Mouse (Mus musculus): ENCODE measurements around the gene Abca7. TPM values are rescaled to one million over a fixed set of nuclear protein-coding genes. Genes with fewer than 3 reads are reported as not detected.
A peak's percentile ranks its signal among the peaks of the same experiment; 100 is the strongest.
"Not testable (repeated sequence)": the region's sequence is repeated elsewhere in the genome, so short reads cannot be mapped to it uniquely, and the experiment has no call there.

The Abca7 gene
- polyA plus RNA-seq, 1 experiment from 2014 or later: 2.6 TPM

DNA sequence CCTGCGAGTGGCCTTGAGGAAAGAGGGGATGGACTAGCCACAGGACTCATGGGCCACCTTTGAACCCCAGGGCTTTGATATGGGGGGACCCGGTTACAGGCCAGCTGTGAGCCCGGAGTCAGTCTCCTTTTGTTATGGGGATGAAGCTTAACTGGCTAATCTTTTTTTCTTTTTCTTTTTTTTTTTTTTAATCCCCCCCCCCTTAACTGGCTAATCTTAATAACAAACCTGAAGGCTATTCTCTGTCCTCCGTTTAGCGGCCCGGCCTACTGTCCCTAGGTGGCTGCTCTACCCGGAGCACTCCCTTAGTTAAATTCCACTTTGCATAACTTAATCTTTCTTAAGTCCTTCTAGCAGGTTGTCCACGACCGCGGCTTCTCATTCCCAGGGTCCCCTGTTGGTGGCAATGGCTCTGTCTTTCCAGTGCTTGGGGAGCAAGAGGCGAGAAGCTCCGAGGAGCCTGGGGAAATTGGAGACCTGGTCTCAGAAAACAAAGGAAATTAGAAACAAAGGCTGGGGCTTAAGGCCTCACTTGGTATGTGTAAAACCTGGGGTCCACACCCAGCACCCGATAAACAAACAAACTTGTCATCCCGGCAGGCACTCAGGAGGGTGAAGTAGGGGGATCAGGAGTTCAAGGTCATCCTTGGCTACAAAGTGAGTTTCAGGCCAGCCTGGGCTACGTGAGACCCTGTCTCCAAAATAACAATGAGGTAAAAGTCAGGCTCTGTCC lies 54.8 kb downstream of the Abca7 start:
- WGBS: 24% methylated on average over 15 of the region's 15 CpGs
- no peak for ATAC-seq (ENCODE audit: insufficient number of reproducible peaks, insufficient read depth, low FRiP score, low TSS enrichment)
- Histone ChIP-seq H3K4me2 (replicated peaks) (no peak overlapping the region), H3K27me3 (no peaks in the 10 kb centered on the region), H3K9me3 (no peaks in the 10 kb centered on the region), H3K9ac (no peak overlapping the region), H3K4me1 (peaks cover 28% of the 10 kb centered on the region), H3K4me3 (no peak overlapping the region), H3K27ac (peak overlapping the region; percentile 55), H3K36me3 (peaks cover 6% of the 10 kb centered on the region; the same call in 1 of the 2 replicates)

GRCm38 (mm10) chr10:80051618-80052373 lies 55.5 kb downstream of the Abca7 start:
- H3K27ac ChIP-seq: peak overlapping the region; percentile 55; the same call in 1 of the 2 replicates
- no peak overlapping the region for H3K4me3 ChIP-seq
- no peaks in the 10 kb centered on the region for H3K9me3 ChIP-seq
- H3K36me3 ChIP-seq: peaks cover 12% of the 10 kb centered on the region
- H3K9ac ChIP-seq: no peak overlapping the region
- no peak overlapping the region for H3K4me2 ChIP-seq (replicated peaks)
- ATAC-seq (ENCODE audit: insufficient number of reproducible peaks, insufficient read depth, low FRiP score, low TSS enrichment): no peak
- no peaks in the 10 kb centered on the region for H3K27me3 ChIP-seq
- peaks cover 28% of the 10 kb centered on the region for H3K4me1 ChIP-seq
- WGBS: 27% methylated on average over 14 of the region's 14 CpGs

DNA sequence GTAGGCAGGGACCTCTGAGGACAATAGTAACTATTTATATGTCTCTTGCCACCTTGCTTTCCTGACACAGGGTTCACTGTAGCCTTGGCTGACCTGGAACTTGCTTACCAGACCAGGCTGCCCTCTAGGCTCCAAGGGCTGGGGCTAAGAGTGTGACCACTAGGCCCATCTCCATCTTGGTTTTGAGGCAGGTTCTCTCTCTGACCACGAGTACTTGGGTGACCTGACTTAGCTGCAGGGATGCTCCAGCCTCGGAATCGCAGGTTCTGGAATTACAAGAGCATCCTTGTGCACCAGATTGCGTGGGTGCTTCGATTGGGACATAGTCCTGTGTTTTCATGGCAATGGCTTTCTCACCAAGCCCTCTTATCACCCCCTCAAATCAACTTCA lies 56.1 kb downstream of the Abca7 start:
- H3K36me3 ChIP-seq: peaks cover 18% of the 10 kb centered on the region
- no peak for ATAC-seq (ENCODE audit: insufficient number of reproducible peaks, insufficient read depth, low FRiP score, low TSS enrichment)
- H3K4me3 ChIP-seq: no peak overlapping the region
- peak overlapping the region; percentile 55; the same call in 1 of the 2 replicates for H3K27ac ChIP-seq
- H3K4me1 ChIP-seq: peaks cover 28% of the 10 kb centered on the region
- no peaks in the 10 kb centered on the region for H3K9me3 ChIP-seq
- WGBS: 84% methylated on average over 5 of the region's 5 CpGs
- H3K9ac ChIP-seq: no peak overlapping the region
- no peaks in the 10 kb centered on the region for H3K27me3 ChIP-seq
- H3K4me2 ChIP-seq (replicated peaks): no peak overlapping the region

DNA sequence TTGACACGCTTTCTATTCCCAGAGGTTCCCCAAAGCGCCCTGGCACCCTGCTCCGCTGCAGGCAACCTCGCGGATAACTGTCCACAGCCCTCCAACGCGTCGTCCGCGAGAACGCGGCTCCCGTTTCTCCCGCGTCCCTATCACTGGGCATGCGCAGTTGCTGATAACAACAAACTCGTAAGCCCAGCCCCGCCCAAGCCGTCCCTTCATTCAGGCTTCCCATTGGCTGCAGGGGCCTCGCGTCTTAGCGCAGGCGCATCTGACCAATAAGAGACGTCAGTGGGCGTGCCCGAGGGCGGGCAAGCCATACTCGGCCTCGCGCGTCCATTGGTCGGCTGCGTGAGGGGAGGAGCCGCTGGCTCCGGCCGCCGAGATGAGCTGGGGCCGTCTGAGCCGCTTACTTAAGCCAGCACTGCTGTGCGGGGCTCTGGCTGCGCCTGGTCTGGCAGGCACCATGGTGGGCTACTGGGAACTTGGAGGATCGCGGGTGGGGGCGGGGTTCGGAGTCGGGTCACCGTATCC lies 57.0 kb downstream of the Abca7 start:
- under 1% methylated on average over 47 of the region's 47 CpGs for WGBS
- peak overlapping the region; percentile 92 for H3K9ac ChIP-seq
- no peaks in the 10 kb centered on the region for H3K27me3 ChIP-seq
- peaks cover 27% of the 10 kb centered on the region for H3K36me3 ChIP-seq
- H3K9me3 ChIP-seq: no peaks in the 10 kb centered on the region
- H3K4me2 ChIP-seq (replicated peaks): peak overlapping the region; percentile 81
- peak overlapping the region; percentile 74 for H3K4me3 ChIP-seq
- peak overlapping the region; percentile 97 for H3K27ac ChIP-seq
- peaks cover 22% of the 10 kb centered on the region for H3K4me1 ChIP-seq
- peak; percentile 97 for ATAC-seq (ENCODE audit: insufficient number of reproducible peaks, insufficient read depth, low FRiP score, low TSS enrichment)

GRCm38 (mm10) chr10:80053831-80054815 lies 57.8 kb downstream of the Abca7 start:
- Histone ChIP-seq H3K27me3 (no peaks in the 10 kb centered on the region), H3K4me2 (replicated peaks) (peak overlapping the region; percentile 81), H3K9me3 (no peaks in the 10 kb centered on the region), H3K27ac (peak overlapping the region; percentile 97), H3K9ac (peak overlapping the region; percentile 92), H3K4me1 (peaks cover 18% of the 10 kb centered on the region), H3K36me3 (peaks cover 33% of the 10 kb centered on the region), H3K4me3 (peak overlapping the region; percentile 74)
- WGBS: 2% methylated on average over 77 of the region's 77 CpGs
- ATAC-seq (ENCODE audit: insufficient number of reproducible peaks, insufficient read depth, low FRiP score, low TSS enrichment): peak; percentile 24

DNA sequence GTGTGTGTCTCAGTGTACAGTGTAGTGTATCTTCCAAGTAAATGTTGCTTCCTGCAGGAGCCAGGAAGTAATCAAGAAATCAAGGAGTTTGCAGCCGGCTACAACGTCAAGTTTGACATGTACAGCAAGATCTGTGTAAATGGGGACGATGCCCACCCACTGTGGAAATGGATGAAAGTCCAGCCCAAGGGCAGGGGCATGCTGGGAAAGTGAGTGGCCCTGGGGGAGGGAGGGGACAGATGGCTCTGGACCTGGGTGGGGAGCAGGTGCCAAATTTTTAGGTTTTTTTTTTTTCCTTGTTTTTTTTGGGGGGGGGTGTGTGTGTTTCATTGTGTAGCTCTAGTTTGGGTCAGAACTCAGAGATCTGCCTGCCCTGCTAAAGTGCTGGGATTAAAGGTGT lies 58.6 kb downstream of the Abca7 start:
- Histone ChIP-seq H3K36me3 (peaks cover 41% of the 10 kb centered on the region), H3K4me3 (peak overlapping the region; percentile 74), H3K9ac (peak overlapping the region; percentile 92), H3K4me2 (replicated peaks) (peak overlapping the region; percentile 81), H3K4me1 (peaks cover 18% of the 10 kb centered on the region)
- H3K27me3 ChIP-seq; H3K27ac ChIP-seq; ATAC-seq (ENCODE audit: insufficient number of reproducible peaks, insufficient read depth, low FRiP score, low TSS enrichment); H3K9me3 ChIP-seq: not testable (repeated sequence)
- 22% methylated on average over 3 of the region's 3 CpGs for WGBS

GRCm38 (mm10) chr10:80055364-80055763 lies 59.1 kb downstream of the Abca7 start:
- H3K9ac ChIP-seq: peak overlapping the region; percentile 1; the same call in 1 of the 2 replicates
- 76% methylated on average over 5 of the region's 5 CpGs for WGBS
- H3K4me2 ChIP-seq (replicated peaks): peak overlapping the region; percentile 81
- H3K27ac ChIP-seq: no peak overlapping the region
- ATAC-seq (ENCODE audit: insufficient number of reproducible peaks, insufficient read depth, low FRiP score, low TSS enrichment): no peak
- peak overlapping the region; percentile 17; the same call in 1 of the 2 replicates for H3K4me3 ChIP-seq
- no peaks in the 10 kb centered on the region for H3K9me3 ChIP-seq
- H3K27me3 ChIP-seq: no peaks in the 10 kb centered on the region
- H3K36me3 ChIP-seq: peaks cover 46% of the 10 kb centered on the region
- H3K4me1 ChIP-seq: peaks cover 18% of the 10 kb centered on the region

- 0 out of 2 replicates have a peak overlapping the region, but pooled peaks have one; percentile 1 for H3K9ac ChIP-seq
- no peak overlapping the region for H3K4me3 ChIP-seq
- H3K27me3 ChIP-seq: no peaks in the 10 kb centered on the region
- ATAC-seq (ENCODE audit: insufficient number of reproducible peaks, insufficient read depth, low FRiP score, low TSS enrichment): no peak
- WGBS: 78% methylated on average over 10 of the region's 10 CpGs
- peaks cover 51% of the 10 kb centered on the region for H3K36me3 ChIP-seq
- H3K4me1 ChIP-seq: peaks cover 18% of the 10 kb centered on the region
- no peak overlapping the region; the same call in 1 of the 2 replicates for H3K4me2 ChIP-seq (replicated peaks)
- H3K27ac ChIP-seq: no peak overlapping the region
- H3K9me3 ChIP-seq: no peaks in the 10 kb centered on the region
Measured at GRCm38 (mm10) chr10:80055891-80056290, 59.6 kb downstream of the Abca7 start.

DNA sequence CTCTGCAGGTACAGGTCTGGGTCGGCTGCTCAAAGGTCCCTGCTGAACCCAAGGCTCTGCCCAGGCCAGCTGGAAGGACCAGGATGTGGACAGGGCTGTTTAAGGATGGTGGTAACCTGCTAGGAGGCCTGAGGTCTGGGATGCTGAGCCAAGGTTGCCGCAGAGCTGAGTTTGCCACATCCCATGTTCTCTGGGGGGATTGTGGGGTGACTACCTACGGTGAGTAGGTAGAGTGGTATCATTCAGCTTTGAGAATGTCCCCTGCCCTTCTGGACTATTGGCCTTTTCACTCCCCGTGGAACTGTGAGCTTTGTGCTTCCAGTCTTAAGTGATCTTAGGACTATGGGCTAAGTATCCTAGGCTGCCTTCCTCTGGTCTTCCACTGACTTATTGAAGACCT lies 60.2 kb downstream of the Abca7 start:
- no peaks in the 10 kb centered on the region for H3K9me3 ChIP-seq
- no peak for ATAC-seq (ENCODE audit: insufficient number of reproducible peaks, insufficient read depth, low FRiP score, low TSS enrichment)
- peaks cover 57% of the 10 kb centered on the region for H3K36me3 ChIP-seq
- no peak overlapping the region for H3K9ac ChIP-seq
- no peaks in the 10 kb centered on the region for H3K27me3 ChIP-seq
- WGBS: 90% methylated on average over 4 of the region's 4 CpGs
- peaks cover 18% of the 10 kb centered on the region for H3K4me1 ChIP-seq
- no peak overlapping the region for H3K4me3 ChIP-seq
- H3K4me2 ChIP-seq (replicated peaks): no peak overlapping the region
- no peak overlapping the region for H3K27ac ChIP-seq

DNA sequence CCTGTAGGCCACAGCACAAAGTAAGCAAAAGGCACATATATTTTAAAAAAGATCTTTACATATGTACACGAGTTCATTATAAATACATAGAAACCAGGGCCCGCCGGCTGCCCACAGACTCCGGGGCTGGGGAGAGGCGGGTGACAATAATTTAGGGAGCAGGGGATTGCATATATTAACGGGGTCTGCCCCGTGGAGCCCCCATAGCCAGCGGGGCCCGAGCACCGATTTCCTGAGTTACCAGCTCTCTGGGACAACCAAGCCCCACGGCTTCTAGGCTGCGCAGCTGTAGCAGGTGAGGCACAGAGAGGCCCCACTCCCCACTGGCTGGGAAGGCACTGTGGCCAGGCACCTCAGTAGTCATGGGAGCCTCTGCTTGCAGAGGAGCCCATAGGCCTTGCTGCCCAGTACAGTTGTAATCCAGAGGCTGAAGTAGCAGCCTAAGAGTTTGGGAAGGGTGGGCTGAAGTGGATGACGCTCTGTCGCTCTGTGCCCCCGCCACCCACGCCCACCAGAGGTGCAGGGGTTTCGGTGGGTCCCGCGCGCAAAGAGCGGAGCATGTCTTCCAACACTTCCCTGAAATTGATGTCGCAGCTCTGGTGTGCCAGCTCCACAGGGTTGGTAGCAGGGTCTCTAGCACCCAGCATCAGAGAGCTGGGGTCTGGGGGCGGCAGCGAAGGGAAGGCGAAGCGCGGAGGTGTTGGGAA lies 60.8 kb downstream of the Abca7 start:
- Histone ChIP-seq H3K36me3 (peaks cover 64% of the 10 kb centered on the region), H3K9ac (no peak overlapping the region)

More for the DNA sequence above, 60.8 kb downstream of the Abca7 start:
- ATAC-seq (ENCODE audit: insufficient number of reproducible peaks, insufficient read depth, low FRiP score, low TSS enrichment): no peak
- H3K9me3 ChIP-seq: no peaks in the 10 kb centered on the region
- WGBS: 89% methylated on average over 27 of the region's 27 CpGs
- H3K4me2 ChIP-seq (replicated peaks): no peak overlapping the region
- H3K4me1 ChIP-seq: peaks cover 15% of the 10 kb centered on the region
- no peaks in the 10 kb centered on the region for H3K27me3 ChIP-seq
- no peak overlapping the region for H3K27ac ChIP-seq
- no peak overlapping the region for H3K4me3 ChIP-seq

All from embryonic facial prominence, embryonic 12.5 days (tissue).